Mouse (Mus musculus): ENCODE results near the gene Zcrb1. TPM values are rescaled to one million over a fixed set of nuclear protein-coding genes. Genes with fewer than 3 reads are reported as not detected.

Zcrb1 gene
- polyA plus RNA-seq, 1 experiment from 2014 or later = 114 TPM

- ATAC-seq = no peak
- H3K4me1 ChIP-seq (replicated peaks) = no peaks in the 10 kb centered on the region
- no peak overlapping the region for H3K27ac ChIP-seq
- 60% methylated on average over 6 of the region's 6 CpGs for WGBS
- H3K27me3 ChIP-seq (replicated peaks) = no peaks in the 10 kb centered on the region
- no peak overlapping the region for H3K9ac ChIP-seq
- H3K4me3 ChIP-seq (replicated peaks) = no peak overlapping the region
- no peak overlapping the region for H3K4me2 ChIP-seq (replicated peaks)
- no peaks in the 10 kb centered on the region for H3K9me3 ChIP-seq
- no peaks in the 10 kb centered on the region for H3K36me3 ChIP-seq
Observed at GRCm38 (mm10) chr15:93365561-93365960, 32.6 kb downstream of the Zcrb1 start.

- WGBS = 92% methylated on average over 17 of the region's 19 CpGs
- no peak for ATAC-seq
- no peaks in the 10 kb centered on the region for H3K9me3 ChIP-seq
- no peaks in the 10 kb centered on the region for H3K4me1 ChIP-seq (replicated peaks)
- no peaks in the 10 kb centered on the region for H3K27me3 ChIP-seq (replicated peaks)
- no peak overlapping the region for H3K4me2 ChIP-seq (replicated peaks)
- no peak overlapping the region for H3K4me3 ChIP-seq (replicated peaks)
- no peak overlapping the region for H3K9ac ChIP-seq
- H3K27ac ChIP-seq = no peak overlapping the region
- no peaks in the 10 kb centered on the region for H3K36me3 ChIP-seq
Observed at GRCm38 (mm10) chr15:93358346-93359095, 39.6 kb downstream of the Zcrb1 start.

GRCm38 (mm10) chr15:93340630-93341379 is 57.3 kb downstream of the Zcrb1 start:
- Histone ChIP-seq H3K9ac (no peak overlapping the region), H3K4me2 (replicated peaks) (no peak overlapping the region), H3K9me3 (no peaks in the 10 kb centered on the region), H3K4me3 (replicated peaks) (no peak overlapping the region), H3K27me3 (replicated peaks) (no peaks in the 10 kb centered on the region), H3K4me1 (replicated peaks) (no peaks in the 10 kb centered on the region), H3K27ac (no peak overlapping the region), H3K36me3 (no peaks in the 10 kb centered on the region)
- ATAC-seq = no peak
- WGBS = 85% methylated on average over 10 of the region's 10 CpGs

GRCm38 (mm10) chr15:93336925-93337761 is 61.0 kb downstream of the Zcrb1 start, which contains the start of gene Yaf2:
Yaf2 (minus strand) TSS chr15:93336935.
- Histone ChIP-seq H3K27ac (peak within 1 kb of the TSS; percentile 89), H3K4me2 (replicated peaks) (peak within 1 kb of the TSS; percentile 89)

GRCm38 (mm10) chr15:93336658-93336924 is 61.5 kb downstream of the Zcrb1 start:
- H3K9ac ChIP-seq = peak overlapping the region; percentile 85
- no peak for ATAC-seq
- no peaks in the 10 kb centered on the region for H3K9me3 ChIP-seq
- peak overlapping the region; percentile 80 for H3K4me3 ChIP-seq (replicated peaks)
- H3K36me3 ChIP-seq = no peaks in the 10 kb centered on the region
- peak overlapping the region; percentile 89 for H3K4me2 ChIP-seq (replicated peaks)
- no peaks in the 10 kb centered on the region for H3K27me3 ChIP-seq (replicated peaks)
- H3K4me1 ChIP-seq (replicated peaks) = no peaks in the 10 kb centered on the region
- WGBS = 0% methylated on average over 17 of the region's 52 CpGs
- peak overlapping the region; percentile 89 for H3K27ac ChIP-seq

More at GRCm38 (mm10) chr15:93336925-93337761, 61.0 kb downstream of the Zcrb1 start, which contains the start of gene Yaf2:
- Histone ChIP-seq H3K4me1 (replicated peaks) (no peaks in the 10 kb centered on the region), H3K9ac (peak within 1 kb of the TSS; percentile 85), H3K9me3 (no peaks in the 10 kb centered on the region), H3K27me3 (replicated peaks) (no peaks in the 10 kb centered on the region), H3K36me3 (no peaks in the 10 kb centered on the region), H3K4me3 (replicated peaks) (peak within 1 kb of the TSS; percentile 80)
- ATAC-seq = peak; percentile 96
- WGBS = under 1% methylated on average over 65 of the region's 73 CpGs

Other genes starting within 250 kb of the Zcrb1 start
- 10.2 and 10.8 TPM in 2 replicates for gene Gxylt1, start 123.2 kb downstream of the Zcrb1 start, polyA plus RNA-seq (2015; fragmentation: Nextera tagmentation; extraction: Ambion mirVana)
- gene Yaf2, start 61.4 kb downstream of the Zcrb1 start, polyA plus RNA-seq (2015; fragmentation: Nextera tagmentation; extraction: Ambion mirVana) = 69.0 and 73.6 TPM in 2 replicates
- 36.1 and 38.5 TPM in 2 replicates for gene Pphln1, start within 50 bp of the Zcrb1 start, polyA plus RNA-seq (2015; fragmentation: Nextera tagmentation; extraction: Ambion mirVana)
- 21.0 and 23.7 TPM in 2 replicates for gene Prickle1, start 197.6 kb upstream of the Zcrb1 start, polyA plus RNA-seq (2015; fragmentation: Nextera tagmentation; extraction: Ambion mirVana)